Mouse (Mus musculus): ENCODE measurements at regions not wholly inside any gene's neighbourhood (a gene's known extent, or its start where the extent isn't known, plus 50 kb on each side); places are given as distances from the start of the nearest gene placed in this dataset.
"Not testable (repeated sequence)": the region's sequence is repeated elsewhere in the genome, so short reads cannot be mapped to it uniquely, and the experiment has no call there.

DNA sequence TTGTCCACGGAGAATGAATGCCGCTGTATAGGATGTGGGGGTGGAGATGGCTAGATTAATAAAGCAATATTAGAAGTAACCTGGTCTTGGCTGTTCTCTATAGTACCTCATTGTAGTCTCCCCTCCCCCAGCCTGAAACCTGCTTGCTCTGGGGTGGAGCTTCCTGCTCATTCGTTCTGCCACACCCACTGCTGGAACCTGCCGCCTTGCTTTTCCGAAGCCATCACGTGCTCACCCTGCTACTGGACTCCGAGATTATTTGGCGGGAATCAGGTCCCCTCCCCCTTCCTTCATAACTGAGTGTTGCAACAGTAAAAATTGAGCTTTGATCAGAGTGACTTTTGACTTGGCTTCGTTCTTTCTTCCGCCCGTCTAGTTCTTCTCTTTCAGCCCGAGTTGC lies 112.5 kb upstream of the Daam1 start:
- not testable (repeated sequence) for DNase-seq (ENCODE audit: low spot score)

DNA sequence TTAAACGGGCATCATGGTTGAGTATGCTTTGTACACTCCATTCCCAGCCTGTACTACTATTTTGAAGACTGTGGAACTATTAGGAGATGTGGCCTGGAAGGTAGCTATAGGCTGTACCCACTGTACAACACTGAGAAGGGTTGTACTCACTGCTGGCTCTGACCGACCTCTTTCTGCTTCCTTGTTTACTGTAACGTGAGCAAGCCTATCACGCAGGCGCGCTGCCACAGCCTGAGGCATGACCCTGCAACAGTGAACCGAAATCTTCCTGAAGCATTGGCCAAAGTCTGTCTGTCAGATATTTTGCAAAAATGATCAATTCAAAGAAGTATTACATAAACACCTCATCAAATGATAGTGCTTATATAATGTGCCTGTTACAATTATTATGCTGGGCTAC lies 112.0 kb upstream of the Daam1 start:
- no peak for DNase-seq (ENCODE audit: low spot score)

DNA sequence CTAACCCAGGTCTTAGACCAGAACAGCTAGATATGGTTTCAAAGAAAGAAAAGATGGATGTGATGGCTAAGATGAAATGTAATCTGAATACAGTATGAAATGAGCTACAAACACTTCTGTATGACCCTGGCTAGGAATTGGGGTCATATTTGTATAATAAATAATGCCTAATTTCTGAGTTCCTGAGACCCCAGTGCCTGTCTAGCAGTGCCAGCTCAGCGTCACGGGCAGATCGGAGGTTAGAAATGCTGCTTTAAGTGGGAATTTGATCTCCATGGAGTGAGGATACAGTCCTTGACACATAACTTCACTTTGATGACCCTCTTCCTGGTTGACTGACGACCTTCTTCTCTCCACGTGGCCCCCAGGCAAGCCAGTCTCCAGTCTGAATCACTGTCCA lies 105.7 kb upstream of the Daam1 start:
- no peak for DNase-seq (ENCODE audit: low spot score)

DNA sequence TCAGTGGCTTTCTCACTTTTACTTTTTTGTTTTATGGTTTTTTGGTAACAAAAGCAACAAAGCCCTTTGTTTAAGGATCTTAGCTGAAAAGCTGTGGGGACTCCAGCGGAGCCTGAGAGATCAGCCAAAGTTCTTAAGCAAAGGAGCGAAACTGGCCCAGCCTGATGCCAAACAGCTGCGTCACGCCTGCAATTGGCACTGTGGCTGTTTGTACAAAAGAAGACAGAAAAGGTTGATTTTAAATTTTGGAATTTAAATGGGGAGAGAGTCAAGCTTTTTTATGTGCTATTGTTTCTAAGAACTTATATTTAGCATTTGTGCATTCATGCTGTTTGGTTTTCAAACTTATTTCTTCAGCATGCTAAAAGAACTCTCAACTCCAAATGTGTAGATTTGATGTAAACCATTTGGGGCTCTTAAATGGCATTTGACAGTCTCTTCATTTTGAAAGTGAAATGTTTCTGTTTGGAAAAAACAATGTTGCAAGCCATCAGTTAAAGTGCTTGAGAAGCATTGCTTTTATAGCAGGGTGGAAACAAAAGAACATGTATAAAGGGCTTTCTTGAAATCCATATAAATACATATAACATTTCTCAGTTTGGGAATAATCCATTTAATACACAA lies 105.1 kb upstream of the Daam1 start:
- no peak for DNase-seq (ENCODE audit: low spot score)

DNA sequence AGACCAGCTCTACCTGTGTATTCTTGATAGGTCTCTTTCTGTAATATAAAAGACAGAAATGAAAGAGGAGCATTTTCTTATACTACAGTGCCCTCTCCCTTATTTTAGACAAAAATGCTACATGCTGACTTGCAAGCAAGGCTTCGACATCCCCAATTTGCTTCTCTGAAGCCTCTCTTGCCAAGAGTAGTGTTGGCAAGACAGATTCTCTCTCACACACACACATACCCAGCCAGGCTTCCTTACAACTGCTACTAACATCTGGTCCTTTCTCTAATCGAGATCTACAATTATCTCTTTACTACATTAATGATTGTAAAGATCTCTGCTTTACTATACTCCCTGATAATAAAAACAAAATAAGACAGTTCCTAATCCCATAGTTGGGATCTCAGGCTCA lies 87.5 kb upstream of the Daam1 start:
- DNase-seq (ENCODE audit: low spot score), result no peak

DNA sequence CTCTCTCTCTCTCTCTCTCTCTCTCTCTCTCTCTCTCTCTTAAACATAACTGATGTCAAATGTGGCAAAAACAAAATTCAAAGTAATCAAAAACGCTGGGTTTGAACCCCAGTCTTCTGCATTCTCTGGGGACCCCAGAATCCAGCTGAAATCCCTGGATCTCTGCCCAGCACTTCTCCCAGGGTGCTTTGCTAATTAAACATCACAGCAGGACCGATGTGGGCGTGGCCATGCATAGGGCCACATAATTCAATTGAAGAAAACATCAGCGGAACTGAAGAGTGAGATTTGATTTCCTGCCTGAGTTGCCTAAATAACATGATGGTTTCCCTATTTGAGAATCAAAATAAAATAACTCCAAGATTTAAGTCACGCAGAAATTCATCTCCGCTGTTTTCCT lies 84.9 kb upstream of the Daam1 start:
- DNase-seq (ENCODE audit: low spot score), result peak; percentile 76

DNA sequence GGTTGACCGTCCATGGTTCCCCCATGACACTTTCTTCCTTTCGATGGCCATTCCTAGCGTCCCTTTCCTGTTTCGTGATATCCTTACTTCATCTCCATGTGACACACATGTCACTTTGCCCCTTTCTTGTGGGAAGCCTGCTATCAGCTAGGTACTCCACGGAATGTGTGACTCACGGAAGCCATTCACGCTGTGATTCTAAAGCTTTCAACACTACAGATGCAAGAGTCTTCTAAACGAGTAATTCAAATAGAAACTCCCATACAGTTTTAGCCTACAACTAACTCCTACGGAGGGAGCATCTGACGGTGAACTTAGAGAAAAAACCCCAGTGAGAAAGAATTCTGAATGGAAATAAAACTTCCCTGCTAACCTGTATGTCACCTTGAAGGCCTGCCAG lies 83.5 kb upstream of the Daam1 start:
- DNase-seq (ENCODE audit: low spot score), result no peak

DNA sequence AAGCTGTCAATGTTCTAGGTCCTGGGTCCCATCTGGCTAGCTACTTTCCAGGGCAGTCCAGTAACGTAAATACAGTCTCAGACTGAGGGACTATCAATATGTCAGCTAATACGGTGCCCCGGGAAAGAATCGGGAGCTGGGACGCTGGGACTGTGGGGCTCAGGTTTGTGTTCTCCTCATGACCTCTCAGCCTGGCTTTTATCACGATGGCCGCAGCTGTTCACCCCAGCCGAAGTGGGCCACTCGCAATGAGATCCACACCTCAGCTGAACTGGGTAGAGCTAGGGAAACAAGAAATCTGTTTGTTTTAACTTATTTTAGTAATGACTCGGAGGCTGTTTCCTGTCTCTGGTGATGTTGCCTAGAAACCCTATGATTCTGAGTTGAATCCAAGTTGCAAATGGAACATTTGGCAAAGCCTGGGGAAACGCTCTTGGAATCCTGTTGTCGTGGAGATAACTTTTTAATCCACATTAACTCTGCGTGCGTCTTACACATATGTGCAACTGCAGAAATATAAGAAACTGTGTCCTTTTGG lies 83.0 kb upstream of the Daam1 start:
- peak; percentile 83 for DNase-seq (ENCODE audit: low spot score)

DNA sequence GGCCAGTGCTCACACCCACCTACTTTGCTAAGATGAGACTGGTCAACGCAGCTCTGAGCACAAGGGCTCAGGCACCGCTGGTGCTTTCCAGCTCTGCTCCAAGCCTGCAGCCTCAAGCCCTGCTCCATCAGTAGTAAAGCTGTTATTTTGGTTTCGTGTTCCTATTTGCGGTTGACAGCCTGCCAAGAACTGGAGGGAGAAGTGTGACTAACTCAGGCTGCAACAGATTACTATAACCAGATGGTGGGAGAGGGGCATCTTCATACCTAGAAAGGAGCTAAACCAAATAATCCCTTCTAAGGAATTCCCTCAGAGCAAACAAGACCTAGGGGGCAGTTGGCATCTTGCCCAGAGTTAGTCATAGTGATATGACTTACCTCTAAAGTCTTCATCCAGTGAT lies 82.1 kb upstream of the Daam1 start:
- peak; percentile 86 for DNase-seq (ENCODE audit: low spot score)

DNA sequence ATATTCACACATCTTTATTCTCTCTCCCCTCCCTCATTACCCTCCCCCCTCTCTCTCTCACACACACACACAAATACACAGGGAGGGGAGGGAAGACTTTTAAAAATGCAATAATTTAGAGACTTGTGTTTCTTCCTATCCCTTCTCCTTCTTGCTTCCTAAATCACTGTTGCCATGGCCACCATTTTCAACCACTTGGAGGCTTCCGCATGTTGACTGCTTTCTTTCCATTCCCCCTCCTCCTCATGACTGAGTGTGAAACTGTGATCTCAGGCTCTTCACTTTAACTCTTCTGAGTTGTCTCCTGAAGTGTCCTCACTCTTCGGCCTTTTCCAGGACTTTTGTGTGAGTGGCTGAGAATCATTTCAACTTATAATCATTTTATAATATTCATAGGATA lies 81.2 kb upstream of the Daam1 start:
- no peak for DNase-seq (ENCODE audit: low spot score)

DNA sequence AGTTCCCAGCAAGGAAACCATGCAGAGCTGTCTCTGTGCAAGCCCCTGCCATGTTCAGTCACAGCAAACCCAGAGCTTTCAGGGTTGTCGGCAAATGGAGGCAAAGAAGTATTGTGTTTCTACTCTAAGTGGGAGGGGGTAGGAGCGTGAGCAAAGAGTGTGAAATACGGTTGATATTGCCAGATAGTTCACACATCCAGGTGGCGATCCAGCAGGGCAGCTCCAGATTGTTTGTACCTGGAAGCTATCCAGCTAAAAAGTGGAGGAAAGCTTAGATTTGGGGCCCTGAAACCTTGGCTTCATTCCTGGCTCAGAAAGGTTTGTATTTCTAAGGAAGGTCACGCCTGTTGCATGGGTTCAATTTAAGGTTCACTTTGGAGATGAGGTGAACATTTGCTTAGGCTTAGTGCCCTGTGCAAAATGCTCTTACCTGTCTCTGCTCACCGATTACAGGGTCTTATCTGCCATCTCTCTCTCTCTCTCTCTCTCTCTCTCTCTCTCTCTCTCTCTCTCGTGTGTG lies 78.1 kb upstream of the Daam1 start:
- DNase-seq (ENCODE audit: low spot score), result no peak

DNA sequence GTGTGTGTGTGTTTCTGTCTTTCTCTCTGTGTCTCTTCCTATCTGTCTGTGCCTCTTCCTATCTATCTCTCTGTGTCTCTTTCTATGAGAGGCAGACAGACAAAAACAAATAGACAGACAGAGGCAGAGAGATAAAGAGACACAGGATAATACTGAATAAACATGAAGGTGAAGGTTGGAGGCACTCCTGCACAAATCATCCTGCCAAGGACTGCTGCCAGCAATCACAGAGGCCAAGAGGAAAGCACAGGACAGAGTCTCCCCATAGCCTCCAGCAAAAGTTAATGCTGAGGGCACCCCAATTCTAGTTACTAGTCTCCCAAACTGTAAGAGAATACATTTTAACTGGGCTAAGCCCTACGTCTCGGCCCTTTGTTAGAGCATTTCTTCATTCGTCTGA lies 77.6 kb upstream of the Daam1 start:
- DNase-seq (ENCODE audit: low spot score), result no peak

DNA sequence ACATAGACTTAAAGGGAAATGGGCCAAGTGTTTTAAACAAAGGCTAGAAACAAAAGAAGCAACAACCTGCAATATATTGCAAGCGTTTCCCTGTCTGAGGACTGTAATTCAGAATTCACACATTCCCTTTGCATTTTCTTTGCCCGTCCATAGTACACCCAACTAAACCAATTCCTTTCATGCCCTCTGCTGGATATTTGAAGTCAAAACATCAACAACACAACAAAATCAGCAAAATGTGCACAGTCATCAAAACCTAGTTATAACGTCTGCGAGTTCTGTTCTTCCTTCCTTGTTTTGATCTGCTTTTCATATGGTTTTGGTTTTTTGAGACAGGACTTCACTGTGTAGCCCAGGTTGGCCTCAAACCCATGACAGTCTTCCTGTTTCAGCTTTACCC lies 67.7 kb upstream of the Daam1 start:
- DNase-seq (ENCODE audit: low spot score), result peak; percentile 73

DNA sequence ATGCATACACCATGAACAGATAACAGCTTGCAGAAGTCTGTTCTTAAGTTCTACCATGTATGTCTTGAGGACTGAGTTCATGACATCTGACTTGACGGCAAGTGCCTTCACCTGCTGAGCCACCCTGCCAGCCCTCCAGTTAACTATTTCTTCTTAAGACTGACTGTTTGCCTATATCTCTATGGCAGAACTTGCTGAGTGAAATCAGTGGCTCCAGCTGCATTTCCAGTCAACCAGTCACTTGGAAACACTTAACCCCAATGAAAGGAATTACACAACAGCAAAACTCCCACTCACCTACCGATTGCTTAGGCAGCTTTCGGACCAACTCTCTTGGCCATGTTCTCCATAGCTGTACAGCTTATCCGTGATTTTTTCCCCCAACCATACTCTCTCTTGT lies 64.8 kb upstream of the Daam1 start:
- DNase-seq (ENCODE audit: low spot score), result no peak

DNA sequence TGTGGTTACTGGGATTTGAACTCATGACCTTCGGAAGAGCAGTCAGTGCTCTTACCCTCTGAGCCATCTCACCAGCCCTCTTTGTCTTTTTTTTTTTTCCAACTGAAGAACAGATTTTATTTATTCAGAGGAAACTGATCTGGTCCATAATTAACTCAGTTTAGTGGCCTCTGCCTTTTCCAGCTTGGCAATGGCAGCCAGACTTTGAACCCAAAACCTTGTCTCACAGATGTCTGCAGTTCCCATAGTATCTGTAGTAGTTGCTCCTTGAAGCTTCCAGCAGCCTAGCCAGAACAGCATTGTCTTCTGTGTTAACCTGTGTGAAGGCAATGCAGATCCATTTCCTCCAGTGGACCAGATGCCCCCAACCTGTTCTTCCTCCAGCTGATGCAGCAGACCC lies 64.2 kb upstream of the Daam1 start:
- no peak for DNase-seq (ENCODE audit: low spot score)

DNA sequence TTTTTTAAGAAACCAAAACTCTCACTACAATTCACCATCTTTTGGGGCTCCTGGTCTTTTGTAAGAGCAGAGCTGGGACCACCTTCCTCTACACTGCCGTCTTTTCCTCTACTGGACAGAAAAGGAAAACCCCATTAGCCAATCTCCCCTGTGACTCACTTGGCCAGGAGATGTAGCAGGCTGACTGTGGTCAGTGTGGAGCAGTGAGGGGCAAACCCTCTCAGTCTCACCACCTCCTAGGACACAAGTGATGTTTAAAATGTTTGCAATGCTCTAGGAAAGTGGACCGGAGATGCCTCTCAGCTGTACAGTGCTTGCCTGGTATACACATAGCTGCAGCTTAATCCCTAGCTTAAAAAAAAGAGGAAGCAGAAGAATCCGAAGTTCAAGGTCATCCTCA lies 63.0 kb upstream of the Daam1 start:
- DNase-seq (ENCODE audit: low spot score), result no peak

DNA sequence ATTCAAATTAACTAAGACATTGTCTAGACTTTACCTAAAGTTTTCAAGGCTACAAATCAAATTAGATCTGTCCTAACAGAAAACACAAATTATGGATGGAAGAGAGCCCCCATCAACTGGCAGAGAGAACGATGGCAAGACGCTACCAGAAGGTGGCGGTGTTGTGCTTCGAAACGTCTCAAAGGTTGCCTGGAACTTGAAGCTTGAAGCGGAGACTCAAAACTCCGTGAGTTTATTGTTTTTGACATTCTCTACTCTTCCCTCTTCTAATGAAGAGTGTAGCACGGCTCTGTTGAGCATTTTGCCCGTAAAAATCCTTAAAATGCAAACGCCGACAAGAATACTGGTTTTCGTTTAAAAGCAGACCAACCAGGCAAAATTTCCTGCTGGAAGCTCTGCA lies 62.4 kb upstream of the Daam1 start:
- DNase-seq (ENCODE audit: low spot score), result peak; percentile 81

DNA sequence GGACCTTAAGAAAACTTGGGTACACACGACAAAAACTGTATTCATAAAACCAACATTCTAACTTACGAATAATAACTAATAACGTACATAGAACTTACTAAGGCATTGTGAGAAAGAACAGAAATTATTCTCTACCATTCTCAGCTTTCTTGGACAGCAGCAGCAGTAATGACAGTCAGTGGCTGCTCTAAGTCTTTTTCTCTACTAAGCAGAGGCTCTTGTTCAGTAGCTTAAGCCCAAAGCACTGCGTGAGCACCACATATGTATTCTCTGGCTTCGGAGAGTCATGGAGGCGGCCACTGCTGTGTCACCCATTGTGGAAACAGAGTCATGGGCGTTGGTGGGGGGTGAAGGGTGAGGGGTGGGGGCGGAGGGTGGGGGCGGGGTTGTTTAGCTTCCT lies 62.0 kb upstream of the Daam1 start:
- DNase-seq (ENCODE audit: low spot score), result no peak

DNA sequence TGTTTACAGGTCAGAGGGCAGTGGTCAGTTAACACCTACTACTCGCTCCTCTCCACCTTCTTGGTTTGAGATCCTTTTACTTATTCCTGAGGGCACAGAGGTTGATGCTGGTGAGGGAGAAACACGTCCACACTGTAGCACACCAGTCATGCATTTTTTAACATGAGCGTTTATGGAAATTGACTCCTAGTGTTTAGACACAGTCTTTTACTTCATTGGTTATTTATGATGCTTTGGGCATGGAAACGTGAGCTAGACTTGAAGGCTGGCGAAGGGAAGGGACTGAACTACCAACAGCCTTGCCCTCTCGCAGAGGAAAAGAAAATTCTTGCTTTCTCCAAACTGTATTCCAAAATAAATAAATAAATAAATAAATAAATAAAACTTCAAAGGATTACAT lies 61.6 kb upstream of the Daam1 start:
- DNase-seq (ENCODE audit: low spot score), result no peak

DNA sequence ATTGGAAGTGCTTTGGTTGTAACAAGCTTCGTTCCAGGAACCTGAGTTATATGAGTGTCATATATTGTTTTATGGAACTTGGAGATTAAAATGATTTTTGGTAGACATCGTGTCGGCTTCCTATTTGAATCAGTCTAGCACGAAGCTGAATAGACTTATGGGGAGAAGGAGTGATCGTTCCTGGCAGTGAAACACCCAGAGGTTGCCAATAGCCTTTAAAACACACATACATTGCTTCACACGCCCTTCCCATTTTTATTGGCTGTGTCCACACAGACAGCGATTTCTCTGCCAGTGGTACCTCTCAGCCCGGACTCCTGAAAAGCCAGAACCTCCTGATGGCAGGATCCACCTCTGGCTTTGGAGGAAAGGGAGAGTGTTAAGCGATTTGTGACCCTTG lies 57.0 kb upstream of the Daam1 start:
- DNase-seq (ENCODE audit: low spot score), result no peak

DNA sequence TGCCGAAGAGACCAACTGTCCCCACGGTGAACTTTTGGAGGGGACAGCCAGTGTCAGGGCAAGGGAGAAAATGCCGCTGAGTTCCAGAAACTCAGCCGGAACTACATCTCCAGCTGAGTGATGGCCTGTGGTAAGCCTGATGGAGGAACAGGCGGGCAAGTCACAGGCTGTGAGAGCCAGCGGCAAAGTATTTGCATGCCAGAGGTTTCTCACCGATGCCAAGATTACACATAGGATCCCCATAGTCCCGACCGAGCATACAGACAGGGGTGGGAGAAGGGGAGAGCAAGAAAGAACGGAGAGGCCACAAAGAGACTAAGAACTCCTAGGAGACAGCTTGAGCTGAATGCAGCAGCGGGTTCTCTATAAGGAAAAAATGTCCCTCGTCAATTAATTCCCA lies 55.8 kb upstream of the Daam1 start:
- no peak for DNase-seq (ENCODE audit: low spot score)

DNA sequence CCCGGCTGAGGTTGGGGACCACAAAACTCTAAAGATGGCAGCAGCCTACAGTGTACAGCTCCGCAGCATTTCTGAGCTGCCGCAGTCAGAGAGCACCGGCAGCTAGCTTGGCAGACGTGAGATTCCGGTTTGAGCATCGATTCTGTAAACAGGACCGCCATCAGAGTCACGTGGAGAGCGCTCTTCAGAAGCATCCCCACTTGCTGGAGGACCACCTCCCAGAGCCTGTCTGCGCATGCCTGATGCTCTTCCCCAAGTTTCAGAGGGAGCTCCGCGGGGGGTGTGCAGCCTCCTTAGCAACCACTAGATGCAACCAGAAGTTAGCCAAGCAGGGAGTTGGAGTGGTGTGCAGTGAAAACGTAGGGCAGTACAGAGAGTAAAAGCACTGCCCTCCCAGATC lies 52.7 kb upstream of the Daam1 start:
- DNase-seq (ENCODE audit: low spot score), result no peak

DNA sequence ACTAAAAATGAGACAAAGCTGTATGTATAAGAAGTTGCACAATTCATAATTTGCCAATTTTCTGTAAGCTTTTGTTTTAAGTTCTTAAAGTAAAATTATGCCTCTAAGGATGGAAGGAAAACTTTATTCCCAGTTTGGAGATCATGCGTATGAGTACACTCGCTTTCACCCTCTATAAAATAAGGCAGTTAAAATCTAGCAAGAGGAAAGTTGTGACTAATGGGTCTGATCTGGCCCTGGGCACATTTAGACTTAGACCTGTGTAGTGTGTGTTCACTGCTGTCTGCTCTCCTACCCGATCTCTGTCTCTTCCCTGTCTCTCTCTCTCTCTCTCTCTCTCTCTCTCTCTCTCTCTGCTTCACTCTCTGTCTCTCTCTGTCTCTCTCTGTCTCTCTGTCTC lies 51.9 kb upstream of the Daam1 start:
- DNase-seq (ENCODE audit: low spot score), result no peak

DNA sequence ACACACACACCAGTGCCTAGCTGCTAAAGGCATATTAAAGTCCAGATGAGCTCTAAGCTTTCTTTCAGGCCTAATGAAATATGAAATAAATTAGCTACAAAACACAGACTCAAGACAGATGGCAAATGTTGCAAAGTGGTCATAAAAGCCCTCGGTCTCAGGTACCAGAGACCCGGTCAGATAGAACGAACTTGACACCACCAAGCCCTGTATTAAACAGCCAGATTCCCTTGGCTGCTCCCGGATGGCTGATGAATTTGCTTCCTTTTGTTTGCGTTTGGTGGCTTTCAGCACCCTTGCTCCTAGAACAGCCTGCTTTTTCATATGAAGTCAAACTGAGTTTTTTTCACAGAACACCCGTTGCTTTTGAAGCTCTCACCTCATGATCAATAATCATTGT lies 51.5 kb upstream of the Daam1 start:
- DNase-seq (ENCODE audit: low spot score), result no peak
